Mouse (Mus musculus) hindbrain, embryonic 14.5 days (tissue): ENCODE measurements at regions not wholly inside any gene's neighbourhood (a gene's known extent, or its start where the extent isn't known, plus 50 kb on each side); places are given as distances from the start of the nearest gene placed in this dataset.

Source experiments
- ATAC-seq: fragments of 200-750 bp; cut with Nextera tagmentation; 2 replicates; pipeline ENCODE4 v1.8.0; 2017; ENCODE audit warnings: moderate number of reproducible peaks, mild to moderate bottlenecking, moderate TSS enrichment, moderate library complexity; ENCODE audit not compliant: low FRiP score
- DNase-seq: peaks from one replicate; pipeline ENCODE4 v3.0.0-alpha.2; 2015; ENCODE audit warnings: low spot score
- H3K27ac ChIP-seq: fragments of 300-500 bp; sonication (generic); 2 replicates; pipeline ENCODE4 v1.5.1; 2014; ENCODE audit warnings: mild to moderate bottlenecking, moderate library complexity
- H3K27me3 ChIP-seq: fragments of 300-500 bp; sonication (generic); 2 replicates; pipeline ENCODE4 v1.6.1; 2014; ENCODE audit warnings: mild to moderate bottlenecking, low read length, mixed read lengths; ENCODE audit not compliant: control insufficient read depth, insufficient read depth
- H3K36me3 ChIP-seq: fragments of 300-500 bp; sonication (generic); replicated peaks from 2 replicates; pipeline ENCODE4 v1.6.1; 2014; ENCODE audit not compliant: control insufficient read depth, insufficient read depth
- H3K4me1 ChIP-seq: fragments of 300-500 bp; sonication (generic); replicated peaks from 2 replicates; pipeline ENCODE4 v1.6.1; 2014; ENCODE audit warnings: antibody characterized with exemption, low read length, mixed read lengths; ENCODE audit not compliant: control insufficient read depth, insufficient read depth
- H3K4me2 ChIP-seq: fragments of 300-500 bp; sonication (generic); replicated peaks from 2 replicates; pipeline ENCODE4 v1.6.1; 2014; ENCODE audit warnings: mild to moderate bottlenecking, moderate library complexity
- H3K4me3 ChIP-seq: fragments of 300-500 bp; sonication (generic); replicated peaks from 2 replicates; pipeline ENCODE4 v1.5.1; 2014; ENCODE audit warnings: mild to moderate bottlenecking, low read length
- H3K9ac ChIP-seq: fragments of 300-500 bp; sonication (generic); 2 replicates; pipeline ENCODE4 v1.6.1; 2014
- H3K9me3 ChIP-seq: fragments of 300-500 bp; sonication (generic); 2 replicates; pipeline ENCODE4 v1.6.1; 2016; ENCODE audit warnings: low read length; ENCODE audit not compliant: control insufficient read depth
- WGBS: fragments of 180-500 bp; shearing (Covaris S2); extraction: QIAGEN DNeasy Blood & Tissue Kit; methylation state at CpG from one replicate; pipeline ENCODE4 v1.1.7; 2014; 5-methylcytosine and 5-hydroxymethylcytosine counted together

DNA sequence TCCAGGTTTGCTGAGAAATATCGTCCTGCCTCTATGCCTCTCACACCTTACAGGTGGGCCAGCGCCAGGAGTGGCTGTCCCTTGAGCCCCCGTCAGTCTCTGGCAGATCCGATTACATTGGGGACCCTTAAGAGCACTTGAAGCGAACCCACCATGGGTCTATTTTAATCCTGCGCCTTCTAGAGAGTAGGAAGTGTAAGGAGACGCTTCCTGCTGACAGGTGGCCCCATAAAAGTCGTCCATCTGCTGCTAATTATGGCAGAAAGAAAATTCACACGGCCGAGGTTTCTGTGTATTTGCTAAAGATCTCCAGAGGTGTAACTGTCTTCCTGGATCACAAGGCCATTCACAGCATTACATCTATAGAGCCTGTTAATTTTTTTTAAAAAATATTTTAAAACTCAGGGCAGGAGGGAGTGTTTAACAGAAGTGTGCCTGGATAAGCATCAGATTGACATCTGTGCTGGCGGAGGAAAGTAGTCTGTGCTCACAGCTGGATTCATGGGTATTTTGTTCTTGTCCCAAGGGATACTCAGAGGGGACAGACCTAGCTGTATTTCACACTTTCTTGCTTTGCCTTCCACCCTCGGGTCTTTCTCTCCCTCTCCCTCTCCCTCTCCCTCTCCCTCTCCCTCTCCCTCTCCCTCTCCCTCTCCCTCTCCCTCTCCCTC lies 394.9 kb downstream of the Vps13c start:
- Histone ChIP-seq H3K27me3 (no peaks in the 10 kb centered on the region), H3K4me1 (no peaks in the 10 kb centered on the region)
- DNase-seq: no peak

DNA sequence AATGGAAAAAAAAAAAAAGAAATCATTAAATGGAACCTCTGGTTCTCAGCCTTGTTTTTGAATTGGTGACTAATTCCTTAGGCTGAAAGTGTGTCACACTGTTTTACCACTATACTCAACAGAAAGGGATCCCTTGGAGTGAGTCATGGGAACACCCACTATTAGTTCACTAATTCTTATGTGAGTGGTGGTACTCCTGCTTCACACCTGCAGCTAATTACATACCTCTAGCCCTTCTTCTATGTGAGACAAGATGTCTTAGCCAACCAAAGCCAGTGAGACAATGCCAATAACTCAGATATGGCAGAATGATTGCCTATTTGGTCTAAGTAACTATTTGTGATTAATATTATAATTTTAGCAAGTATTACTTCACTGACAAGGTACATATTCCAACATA lies 398.9 kb downstream of the Vps13c start:
- Histone ChIP-seq H3K9me3 (no peaks in the 10 kb centered on the region), H3K4me1 (no peaks in the 10 kb centered on the region), H3K4me2 (no peak overlapping the region), H3K36me3 (no peaks in the 10 kb centered on the region), H3K4me3 (no peak overlapping the region), H3K27ac (no peak overlapping the region), H3K9ac (no peak overlapping the region), H3K27me3 (no peaks in the 10 kb centered on the region)
- DNase-seq (no peak), ATAC-seq (no peak)

More for the DNA sequence above, 394.9 kb downstream of the Vps13c start:
- H3K9ac ChIP-seq: no peak overlapping the region
- H3K4me2 ChIP-seq: no peak overlapping the region
- H3K4me3 ChIP-seq: no peak overlapping the region
- WGBS: 52% methylated on average over 12 of the region's 12 CpGs
- H3K9me3 ChIP-seq: no peaks in the 10 kb centered on the region
- H3K27ac ChIP-seq: no peak overlapping the region; the same call in 1 of the 2 replicates
- no peaks in the 10 kb centered on the region for H3K36me3 ChIP-seq
- no peak for ATAC-seq

DNA sequence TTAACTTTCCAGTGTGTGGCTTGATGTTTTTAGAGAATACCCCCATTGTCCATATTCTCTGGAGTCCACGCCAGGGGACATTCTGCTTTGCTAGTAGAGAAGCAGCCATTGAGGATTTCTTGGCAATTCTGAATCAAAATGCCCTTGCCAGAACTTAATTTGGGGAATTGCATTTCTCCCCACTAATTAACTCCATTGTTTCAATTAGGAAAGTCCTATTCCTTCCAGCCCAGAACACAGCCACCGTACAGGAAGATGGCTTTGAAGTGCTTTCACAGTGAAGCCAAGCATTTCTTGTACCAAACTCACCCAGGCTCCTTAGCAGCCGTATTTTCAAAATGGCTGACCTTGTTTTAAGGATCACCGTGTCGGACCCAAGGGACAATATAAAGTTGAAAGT lies 399.4 kb downstream of the Vps13c start:
- no peak overlapping the region for H3K4me3 ChIP-seq

GRCm38 (mm10) chr9:68250011-68250410 lies 403.6 kb upstream of the Rora start:
- no peaks in the 10 kb centered on the region for H3K36me3 ChIP-seq
- WGBS: 81% methylated on average over 16 of the region's 16 CpGs
- no peak overlapping the region for H3K9ac ChIP-seq
- no peak for DNase-seq
- no peak overlapping the region for H3K27ac ChIP-seq
- H3K4me2 ChIP-seq: no peak overlapping the region
- no peaks in the 10 kb centered on the region for H3K9me3 ChIP-seq
- no peaks in the 10 kb centered on the region for H3K27me3 ChIP-seq
- H3K4me1 ChIP-seq: no peaks in the 10 kb centered on the region
- no peak for ATAC-seq
- H3K4me3 ChIP-seq: no peak overlapping the region

More for the DNA sequence above, 399.4 kb downstream of the Vps13c start:
- Histone ChIP-seq H3K4me2 (no peak overlapping the region), H3K9me3 (no peaks in the 10 kb centered on the region), H3K4me1 (no peaks in the 10 kb centered on the region), H3K9ac (no peak overlapping the region), H3K27ac (no peak overlapping the region), H3K27me3 (no peaks in the 10 kb centered on the region), H3K36me3 (no peaks in the 10 kb centered on the region)
- DNase-seq: no peak
- WGBS: 83% methylated on average over 5 of the region's 5 CpGs
- no peak for ATAC-seq

GRCm38 (mm10) chr9:68254218-68254617 lies 399.4 kb upstream of the Rora start:
- DNase-seq (no peak), ATAC-seq (no peak)
- Histone ChIP-seq H3K36me3 (no peaks in the 10 kb centered on the region), H3K9me3 (no peaks in the 10 kb centered on the region), H3K4me3 (no peak overlapping the region), H3K4me1 (no peaks in the 10 kb centered on the region), H3K27ac (no peak overlapping the region), H3K9ac (no peak overlapping the region), H3K4me2 (no peak overlapping the region), H3K27me3 (no peaks in the 10 kb centered on the region)
- WGBS: 50% methylated on average over 3 of the region's 3 CpGs

- Histone ChIP-seq H3K4me1 (no peaks in the 10 kb centered on the region), H3K4me2 (peak overlapping the region; percentile 27; the same call in 1 of the 2 replicates), H3K36me3 (no peaks in the 10 kb centered on the region), H3K27me3 (no peaks in the 10 kb centered on the region), H3K9me3 (no peaks in the 10 kb centered on the region), H3K9ac (no peak overlapping the region), H3K4me3 (no peak overlapping the region), H3K27ac (no peak overlapping the region)
- ATAC-seq (no peak), DNase-seq (no peak)
- WGBS: 63% methylated on average over 18 of the region's 18 CpGs
These were observed 385.0 kb upstream of the Rora start for GRCm38 (mm10) chr9:68268551-68268950.

GRCm38 (mm10) chr9:68302232-68302925 lies 351.2 kb upstream of the Rora start:
- H3K27me3 ChIP-seq: no peaks in the 10 kb centered on the region
- H3K4me3 ChIP-seq: no peak overlapping the region
- no peaks in the 10 kb centered on the region for H3K4me1 ChIP-seq
- no peak for ATAC-seq
- H3K9ac ChIP-seq: no peak overlapping the region
- no peaks in the 10 kb centered on the region for H3K36me3 ChIP-seq
- WGBS: 76% methylated on average over 7 of the region's 7 CpGs
- no peak for DNase-seq
- H3K27ac ChIP-seq: no peak overlapping the region
- H3K9me3 ChIP-seq: no peaks in the 10 kb centered on the region
- H3K4me2 ChIP-seq: no peak overlapping the region

DNA sequence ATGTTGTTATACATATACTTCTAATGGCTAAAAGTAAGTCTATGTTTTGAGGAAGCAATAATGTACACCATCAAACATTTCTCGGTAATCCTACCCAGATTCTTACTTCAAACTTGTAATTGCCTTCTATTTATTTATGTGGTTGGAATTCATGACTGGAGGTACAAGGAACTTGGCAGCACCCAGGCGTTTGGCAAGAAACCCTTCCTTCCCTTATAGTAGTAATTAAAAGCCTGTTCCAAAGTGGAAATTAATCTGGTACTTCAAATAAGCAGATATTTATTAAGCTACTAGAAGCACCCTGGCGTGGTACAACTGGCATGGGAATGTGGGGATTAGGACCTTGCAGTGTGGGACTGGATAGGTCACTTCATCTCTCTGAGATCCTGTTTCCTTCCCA lies 322.9 kb upstream of the Rora start:
- Histone ChIP-seq H3K4me2 (no peak overlapping the region), H3K27ac (no peak overlapping the region), H3K9me3 (no peaks in the 10 kb centered on the region), H3K27me3 (no peaks in the 10 kb centered on the region), H3K9ac (no peak overlapping the region), H3K4me1 (no peaks in the 10 kb centered on the region), H3K4me3 (no peak overlapping the region), H3K36me3 (no peaks in the 10 kb centered on the region)
- ATAC-seq (no peak), DNase-seq (no peak)
- WGBS: 78% methylated on average over 3 of the region's 3 CpGs

- no peak overlapping the region for H3K9ac ChIP-seq
- H3K4me3 ChIP-seq: no peak overlapping the region
- 76% methylated on average over 3 of the region's 3 CpGs for WGBS
These were observed 312.7 kb upstream of the Rora start for GRCm38 (mm10) chr9:68340921-68341320.

More at GRCm38 (mm10) chr9:68340921-68341320, 312.7 kb upstream of the Rora start:
- H3K36me3 ChIP-seq: no peaks in the 10 kb centered on the region
- DNase-seq: no peak
- no peaks in the 10 kb centered on the region for H3K4me1 ChIP-seq
- no peak overlapping the region for H3K27ac ChIP-seq
- H3K4me2 ChIP-seq: no peak overlapping the region
- H3K9me3 ChIP-seq: no peaks in the 10 kb centered on the region
- H3K27me3 ChIP-seq: no peaks in the 10 kb centered on the region
- no peak for ATAC-seq
